Mouse (Mus musculus) spleen, adult 2 months (tissue): ENCODE measurements around the gene Gm11213.

Source experiments
- CTCF ChIP-seq: fragments of 200-500 bp; IDR thresholded peaks from 2 replicates; pipeline ENCODE4 v1.5.1; 2011; ENCODE audit warnings: mild to moderate bottlenecking, inconsistent platforms; ENCODE audit not compliant: insufficient read depth, insufficient read length, insufficient replicate concordance; ENCODE audit errors: extremely low read depth
- POLR2A ChIP-seq: fragments of 200-500 bp; IDR thresholded peaks from 2 replicates; pipeline ENCODE4 v1.6.1; 2011; ENCODE audit warnings: low read depth, low read length, inconsistent platforms

- no peak for TF ChIP-seq CTCF
- no peak for TF ChIP-seq POLR2A
Observed at GRCm38 (mm10) chr4:63585216-63585615, 19.8 kb downstream of the Gm11213 start.
